Mouse (Mus musculus): ENCODE results near the gene Ptcd3.
A peak's percentile ranks its signal among the peaks of the same experiment; 100 is the strongest.
"Not testable (repeated sequence)": the region's sequence is repeated elsewhere in the genome, so short reads cannot be mapped to it uniquely, and the experiment has no call there.

Gene Ptcd3

DNA sequence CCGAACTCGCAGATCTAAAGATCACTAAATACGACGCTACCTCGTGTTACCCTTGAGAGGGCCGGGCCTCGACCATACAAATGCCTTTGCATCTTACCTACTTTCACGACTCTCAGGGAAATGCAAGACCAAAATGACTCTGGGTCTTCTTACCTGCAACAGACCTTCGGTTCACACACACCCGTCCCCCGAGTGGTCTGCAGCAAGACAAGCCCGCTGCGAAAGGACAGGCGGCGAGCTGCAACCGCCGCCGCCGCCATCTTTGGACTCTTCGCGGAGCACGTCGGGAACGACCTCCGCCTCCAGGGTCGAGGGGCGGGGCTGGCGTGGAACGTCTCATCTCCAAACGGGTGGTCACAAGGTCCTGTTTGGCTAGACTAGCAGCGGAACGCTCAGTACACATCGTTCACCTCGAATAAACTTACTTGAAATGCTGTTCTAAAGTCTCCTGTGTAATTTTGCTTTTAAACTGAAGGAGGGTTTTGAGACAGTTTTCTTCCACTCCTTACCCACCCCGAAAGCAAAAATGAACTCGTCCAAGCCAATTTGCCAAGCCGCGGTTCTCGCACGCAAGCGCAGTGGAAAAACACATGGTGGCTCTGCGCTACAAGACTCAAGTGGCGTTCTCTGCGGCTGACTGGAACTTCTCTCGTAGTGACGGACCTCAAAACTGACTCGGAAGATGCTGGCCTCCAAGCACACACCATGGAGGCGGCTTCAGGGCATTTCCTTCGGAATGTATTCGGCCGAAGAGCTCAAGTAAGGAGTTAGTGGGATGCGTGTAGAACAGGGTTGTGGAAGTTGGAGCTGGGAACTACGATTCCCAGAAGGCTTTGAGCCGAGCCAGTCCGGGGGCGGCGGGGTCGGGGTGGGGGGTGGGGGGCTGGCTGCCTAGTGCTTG is at the start of gene Ptcd3, which contains the start of gene Polr1a:
TSS of gene Ptcd3 (minus strand) at position 270 of the 901 bp plus-strand sequence.
TSS of gene Polr1a (plus strand) at position 573 of the 901 bp plus-strand sequence.
- DNase-seq (ENCODE audit: low read depth) = peak; percentile 86

GRCm38 (mm10) chr6:71951192-71951591 is 42.6 kb upstream of the Ptcd3 start:
- DNase-seq (ENCODE audit: low read depth) = no peak

GRCm38 (mm10) chr6:71950592-71950991 is 42.0 kb upstream of the Ptcd3 start:
- DNase-seq (ENCODE audit: low read depth) = no peak

DNA sequence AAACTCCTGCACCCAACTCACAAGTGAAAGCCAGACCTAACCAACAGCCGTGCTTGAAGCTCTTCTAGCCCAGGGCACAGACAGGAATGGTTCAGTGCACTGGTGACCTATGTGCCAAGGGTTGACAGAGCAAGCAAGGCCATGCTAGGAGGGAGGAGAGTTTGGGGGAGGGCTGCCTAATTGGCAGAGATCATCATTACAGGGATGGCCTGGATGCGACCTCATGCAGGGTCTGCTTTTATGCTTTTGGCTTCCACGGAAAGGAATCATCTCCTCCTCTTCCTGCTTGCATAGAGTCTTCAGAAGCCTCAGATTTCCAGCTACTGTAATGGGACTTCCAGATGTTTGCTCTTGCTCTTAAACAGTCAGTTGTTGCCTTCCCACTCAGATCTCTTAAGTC is 41.2 kb upstream of the Ptcd3 start:
- no peak for DNase-seq (ENCODE audit: low read depth)

GRCm38 (mm10) chr6:71946121-71946520 is 37.6 kb upstream of the Ptcd3 start:
- DNase-seq (ENCODE audit: low read depth) = no peak

- no peak for DNase-seq (ENCODE audit: low read depth)
Observed at GRCm38 (mm10) chr6:71945101-71945500, 36.6 kb upstream of the Ptcd3 start.

DNA sequence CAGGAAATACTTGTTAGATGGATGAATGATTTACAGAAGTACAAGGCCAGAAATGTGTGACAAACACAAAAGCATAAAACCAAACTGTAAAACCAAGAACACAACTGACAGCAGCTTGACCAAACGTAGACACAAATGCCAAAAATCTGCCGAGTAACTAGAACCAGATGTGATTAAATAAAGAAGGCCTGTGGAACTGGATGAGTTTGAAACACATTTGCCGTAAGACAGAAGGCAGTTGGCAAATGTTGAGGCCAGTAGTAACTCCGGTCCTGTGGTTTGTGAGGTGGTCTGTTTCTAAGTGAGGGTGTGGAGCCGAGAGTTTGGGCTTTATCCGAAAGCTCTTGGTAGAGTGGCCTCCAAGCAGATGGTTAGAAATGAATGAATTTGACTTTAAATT is 32.4 kb upstream of the Ptcd3 start:
- DNase-seq (ENCODE audit: low read depth) = peak; percentile 89

DNA sequence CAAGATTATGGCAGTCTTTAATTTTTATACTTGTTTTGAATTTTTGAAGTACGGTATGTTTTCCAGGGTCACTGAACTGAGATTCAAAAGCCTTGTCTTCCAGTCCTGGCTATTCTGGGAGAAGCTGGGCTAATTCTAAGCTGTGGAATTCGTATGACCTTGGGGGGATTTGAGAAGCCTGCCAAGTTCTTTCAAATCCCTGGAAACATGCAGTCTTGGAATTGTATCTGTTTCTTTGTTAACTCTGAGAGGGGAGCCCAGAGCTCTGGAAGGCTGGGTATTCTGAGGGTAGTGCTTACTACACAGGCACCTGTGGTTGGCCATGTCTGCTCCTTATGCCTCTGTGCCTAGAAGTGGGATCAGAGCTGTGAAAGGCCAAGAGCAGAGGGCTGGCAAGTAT is 27.2 kb upstream of the Ptcd3 start:
- DNase-seq (ENCODE audit: low read depth) = no peak

- peak; percentile 97 for DNase-seq (ENCODE audit: low read depth)
Observed at GRCm38 (mm10) chr6:71934081-71934556, 25.6 kb upstream of the Ptcd3 start.

- DNase-seq (ENCODE audit: low read depth) = no peak
Observed at GRCm38 (mm10) chr6:71932347-71932746, 23.8 kb upstream of the Ptcd3 start.

DNA sequence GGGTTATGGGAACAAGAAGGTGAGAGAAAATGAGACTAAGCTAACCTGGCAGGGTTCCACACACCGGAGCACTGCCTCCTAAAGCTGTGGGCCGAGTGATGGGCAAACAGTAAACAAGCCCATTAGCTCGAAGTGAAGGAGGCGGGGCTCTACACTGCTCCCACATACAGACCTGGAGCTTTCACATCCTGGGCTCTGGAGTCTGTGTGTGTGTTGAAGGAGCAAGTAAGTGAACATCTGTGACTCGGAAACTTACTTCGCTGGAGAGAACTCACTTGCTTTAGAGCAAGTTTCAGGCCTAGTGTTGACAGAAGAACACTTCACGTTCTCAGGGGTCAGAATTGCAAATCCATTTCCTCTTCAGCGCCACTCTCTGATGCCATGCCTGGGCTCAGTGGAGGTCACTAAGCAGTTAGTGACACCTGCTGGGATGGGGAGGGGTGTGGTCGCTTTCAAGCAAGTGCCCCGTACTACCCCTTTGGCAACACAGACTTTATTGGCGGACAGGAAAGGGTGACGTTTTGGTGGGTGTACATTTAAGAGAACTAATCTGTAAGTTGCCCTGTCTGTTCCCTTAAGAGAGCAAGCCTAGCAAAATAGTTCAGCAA is 22.4 kb upstream of the Ptcd3 start:
- no peak for DNase-seq (ENCODE audit: low read depth)

GRCm38 (mm10) chr6:71930053-71930452 is 21.5 kb upstream of the Ptcd3 start:
- no peak for DNase-seq (ENCODE audit: low read depth)

DNA sequence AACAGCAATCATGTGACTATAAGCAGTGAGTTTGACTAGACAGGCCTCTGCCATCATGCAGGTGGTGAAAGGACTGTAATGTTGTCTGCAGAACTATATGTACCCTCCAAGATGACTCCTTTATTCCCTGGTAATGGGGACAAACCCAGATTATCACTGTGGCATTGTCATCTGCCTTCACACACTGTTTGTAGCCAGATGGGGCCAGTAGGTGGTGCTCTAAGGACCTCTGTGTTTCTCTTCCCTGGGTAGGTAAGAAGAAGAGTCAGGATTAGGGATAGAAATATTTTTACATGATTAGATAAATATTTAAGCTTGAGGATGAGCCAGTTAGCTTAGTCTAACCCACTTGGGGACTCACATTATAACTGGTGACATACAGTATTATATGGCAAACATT is 19.4 kb upstream of the Ptcd3 start:
- DNase-seq (ENCODE audit: low read depth) = no peak

- DNase-seq (ENCODE audit: low read depth) = not testable (repeated sequence)
Observed at GRCm38 (mm10) chr6:71925233-71925632, 16.7 kb upstream of the Ptcd3 start.

DNA sequence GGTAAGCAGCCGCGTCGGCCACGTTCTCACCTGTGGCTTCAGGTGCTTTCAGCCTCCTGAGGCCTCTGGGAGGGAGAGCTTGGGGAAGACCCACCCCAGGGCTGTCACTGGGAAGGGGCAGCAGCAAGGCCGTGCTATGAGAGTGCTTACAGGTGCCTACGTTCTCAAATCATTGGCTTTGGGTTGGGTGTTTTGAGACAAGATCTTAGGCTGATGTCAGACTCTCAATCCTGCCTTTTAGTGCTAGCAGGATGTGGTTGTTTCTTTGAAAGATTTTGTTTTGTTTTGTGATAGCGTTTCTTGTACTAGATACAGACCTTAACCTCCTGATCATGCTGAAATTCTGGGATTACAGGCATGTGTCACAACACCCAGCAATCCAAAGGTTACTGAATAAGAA is 12.2 kb upstream of the Ptcd3 start:
- DNase-seq (ENCODE audit: low read depth) = no peak

DNA sequence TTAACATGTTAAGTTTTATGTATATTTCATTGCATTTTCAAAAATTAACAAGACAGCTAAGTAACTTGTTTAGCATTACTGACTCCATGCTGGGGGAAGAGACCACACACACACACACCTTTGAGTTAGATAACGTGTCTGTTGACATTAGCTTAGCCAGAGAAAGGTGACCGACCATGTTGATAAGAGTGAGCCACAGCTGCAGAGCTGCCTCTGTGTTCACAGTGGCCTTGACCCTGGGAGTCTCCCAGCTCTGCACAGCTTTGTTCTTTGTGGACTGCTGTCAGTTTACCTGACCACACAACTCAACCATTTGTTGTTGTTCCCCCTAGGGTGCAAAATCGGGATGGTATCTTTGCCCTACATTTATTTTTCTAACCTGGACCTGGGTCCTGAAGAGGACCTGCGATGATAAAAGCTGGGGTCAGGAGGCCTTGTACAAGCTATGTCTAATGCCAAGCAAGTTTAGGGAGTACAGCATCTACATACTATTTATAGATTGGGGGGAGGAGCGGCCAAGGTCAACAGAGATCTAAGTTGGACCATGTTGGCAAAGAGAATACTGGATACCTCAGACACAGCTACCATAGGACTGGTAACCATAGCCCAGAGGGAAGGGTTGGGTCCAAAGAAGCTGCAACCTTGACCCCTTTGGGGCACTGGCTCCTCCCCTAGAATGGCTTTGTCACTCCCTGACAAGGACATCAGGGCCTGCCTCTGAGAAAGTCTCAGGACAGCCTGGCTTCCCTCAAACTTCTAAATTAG is 3.3 kb upstream of the Ptcd3 start:
- DNase-seq (ENCODE audit: low read depth) = no peak

GRCm38 (mm10) chr6:71909840-71910239 is 1.3 kb upstream of the Ptcd3 start:
- DNase-seq (ENCODE audit: low read depth) = no peak

DNA sequence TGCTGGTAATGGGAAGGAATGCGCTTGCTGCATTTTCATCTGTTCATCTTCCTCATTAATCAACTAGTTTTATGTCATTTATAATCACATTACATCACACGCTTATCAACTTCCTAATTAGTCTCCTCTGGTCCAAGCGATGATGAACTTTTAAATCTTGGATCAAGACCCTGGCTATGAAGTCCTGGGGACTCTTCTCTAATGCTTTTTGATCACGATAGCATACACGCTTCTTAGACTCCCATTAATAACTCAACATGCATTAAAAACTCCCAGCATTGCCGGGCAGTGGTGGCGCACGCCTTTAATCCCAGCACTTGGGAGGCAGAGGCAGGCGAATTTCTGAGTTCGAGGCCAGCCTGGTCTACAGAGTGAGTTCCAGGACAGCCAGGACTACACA is 834 bp upstream of the Ptcd3 start:
- no peak for DNase-seq (ENCODE audit: low read depth)

- no peak for DNase-seq (ENCODE audit: low read depth)
Observed at GRCm38 (mm10) chr6:71907702-71908235, 781 bp downstream of the Ptcd3 start.

DNA sequence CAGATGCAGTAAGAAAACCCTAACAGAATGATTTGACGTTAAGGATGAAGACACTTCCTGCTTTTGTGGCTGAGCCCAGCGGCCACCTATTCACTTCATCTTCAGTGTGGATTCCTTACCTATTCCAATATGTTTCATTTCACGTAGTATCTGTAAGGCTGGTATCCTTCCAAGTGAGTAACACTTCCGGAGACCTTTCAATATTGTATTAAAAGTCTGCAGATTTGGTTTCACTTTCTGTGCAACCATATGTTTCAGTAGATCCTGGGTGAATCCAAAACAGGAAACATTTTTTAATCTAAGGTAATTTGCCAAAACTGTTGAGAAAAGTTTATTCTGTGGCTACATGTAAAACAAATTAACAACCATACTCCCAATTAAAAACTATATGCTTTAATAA is 15.3 kb downstream of the Ptcd3 start:
- no peak for DNase-seq (ENCODE audit: low read depth)

- no peak for DNase-seq (ENCODE audit: low read depth)
Observed at GRCm38 (mm10) chr6:71877965-71878760, 30.4 kb downstream of the Ptcd3 start.

All from fibroblast of lung, adult 2 months (primary cell).